Mouse (Mus musculus) heart, embryonic 16.5 days (tissue): Measurements from ENCODE around the gene Gm13694. TPM values are rescaled to one million over a fixed set of nuclear protein-coding genes. Genes with fewer than 3 reads are reported as not detected.

Experiments used
- ATAC-seq: fragments of 200-750 bp; cut with Nextera tagmentation; replicated peaks from 2 replicates; pipeline ENCODE4 v1.8.0; 2017; ENCODE audit warnings: moderate number of reproducible peaks; ENCODE audit not compliant: insufficient read depth, low FRiP score; ENCODE audit errors: extremely low read depth
- H3K27ac ChIP-seq: fragments of 300-500 bp; sonication (generic); 2 replicates; pipeline ENCODE4 v1.5.1; 2014; ENCODE audit warnings: mild to moderate bottlenecking, low read length, control low read depth, moderate library complexity
- H3K27me3 ChIP-seq: fragments of 300-500 bp; sonication (generic); 2 replicates; pipeline ENCODE4 v1.6.1; 2014; ENCODE audit warnings: low read length, mixed read lengths; ENCODE audit not compliant: control insufficient read depth, insufficient read depth
- H3K36me3 ChIP-seq: fragments of 300-500 bp; sonication (generic); 2 replicates; pipeline ENCODE4 v1.6.1; 2014; ENCODE audit not compliant: control insufficient read depth, insufficient read depth
- H3K4me1 ChIP-seq: fragments of 300-500 bp; sonication (generic); 2 replicates; pipeline ENCODE4 v1.6.1; 2014; ENCODE audit warnings: low read length, mixed read lengths; ENCODE audit not compliant: control insufficient read depth, insufficient read depth
- H3K4me2 ChIP-seq: fragments of 300-500 bp; sonication (generic); 2 replicates; pipeline ENCODE4 v1.6.1; 2014; ENCODE audit warnings: low read depth, mild to moderate bottlenecking, control low read depth, low read length
- H3K4me3 ChIP-seq: fragments of 300-500 bp; sonication (generic); 2 replicates; pipeline ENCODE4 v1.5.1; 2014; ENCODE audit warnings: mild to moderate bottlenecking, control low read depth, low read length
- H3K9ac ChIP-seq: fragments of 300-500 bp; sonication (generic); 2 replicates; pipeline ENCODE4 v1.6.1; 2014; ENCODE audit warnings: low read length, control low read depth
- H3K9me3 ChIP-seq: fragments of 300-500 bp; sonication (generic); replicated peaks from 2 replicates; pipeline ENCODE4 v1.6.1; 2016; ENCODE audit warnings: low read length; ENCODE audit not compliant: control insufficient read depth
- WGBS: fragments of 180-500 bp; shearing (Covaris S2); extraction: QIAGEN DNeasy Blood & Tissue Kit; methylation state at CpG from one replicate; pipeline ENCODE4 v1.1.7; 2014; 5-methylcytosine and 5-hydroxymethylcytosine counted together
- polyA plus RNA-seq: library from polyadenylated mRNA; unstranded; fragments of >200 nt; fragmentation: Nextera tagmentation; extraction: Ambion mirVana; gene quantifications from 2 replicates; pipeline ENCODE4 v1.2.1, GENCODE M21; 2015

Gm13694 gene
- polyA plus RNA-seq, 1 experiment from 2014 or later = not detected

DNA sequence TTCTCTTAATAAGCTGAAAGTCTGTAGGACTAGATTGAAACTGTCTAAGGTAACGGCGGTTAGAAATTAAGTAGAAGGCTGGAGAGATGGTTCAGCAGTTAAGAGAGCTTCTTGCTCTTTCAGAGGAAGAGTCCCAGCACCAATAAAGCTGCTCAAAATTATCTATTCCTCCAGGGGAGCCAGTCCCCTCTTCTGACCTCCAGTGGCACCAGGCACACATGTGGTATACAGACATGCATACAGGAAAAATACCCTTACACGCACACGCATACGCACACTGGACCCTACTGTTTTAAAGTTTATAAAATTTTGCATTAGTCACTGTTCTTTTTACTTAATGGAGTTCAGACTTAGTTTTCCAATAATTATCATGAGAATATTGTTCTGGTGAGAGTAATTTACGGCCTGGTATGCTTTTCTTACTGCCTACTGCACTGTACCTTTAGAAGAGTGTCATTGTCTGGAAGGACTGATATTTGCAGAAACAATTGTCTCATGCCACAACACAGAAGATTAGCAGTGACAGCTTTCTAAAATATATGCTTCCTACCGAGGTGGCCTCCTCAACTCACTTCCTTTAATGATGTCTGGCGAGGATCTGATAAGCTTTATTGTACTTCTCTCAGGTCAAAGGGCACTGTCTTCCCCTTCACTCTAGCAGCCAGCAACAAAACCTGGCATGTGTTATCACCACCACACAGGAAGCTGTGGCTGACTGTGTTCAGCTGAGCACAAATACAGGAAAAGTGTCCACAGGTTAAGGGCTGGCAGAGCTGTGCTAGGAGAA, 41.0 kb downstream of the Gm13694 start:
- Histone ChIP-seq H3K4me2 (no peak overlapping the region), H3K9ac (no peak overlapping the region), H3K36me3 (no peaks in the 10 kb centered on the region), H3K4me1 (peaks cover 10% of the 10 kb centered on the region), H3K27me3 (no peaks in the 10 kb centered on the region), H3K9me3 (no peaks in the 10 kb centered on the region), H3K4me3 (no peak overlapping the region), H3K27ac (peak overlapping the region; percentile 53; the same call in 1 of the 2 replicates)
- WGBS = 66% methylated on average over 8 of the region's 8 CpGs
- ATAC-seq = peak; percentile 60

DNA sequence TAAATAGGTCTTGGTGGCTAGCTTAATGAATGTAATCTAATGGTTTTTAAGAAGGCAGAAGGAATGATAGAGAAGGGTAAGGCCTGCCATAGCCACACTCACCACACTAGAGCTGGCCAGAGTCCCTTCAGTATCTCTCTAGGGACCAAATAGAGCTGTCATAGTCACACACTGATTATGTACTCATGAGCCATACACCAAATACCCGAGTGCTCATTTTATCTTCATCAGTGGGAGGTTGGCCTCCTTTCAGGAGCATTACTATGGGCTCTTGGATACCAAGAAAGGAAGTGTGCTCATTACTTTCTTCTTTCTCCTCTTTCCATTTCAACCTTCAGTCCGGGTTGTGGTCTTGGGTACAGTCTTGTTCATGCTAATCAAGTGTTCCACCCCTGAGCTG, 43.2 kb downstream of the Gm13694 start:
- no peak overlapping the region for H3K4me2 ChIP-seq
- no peaks in the 10 kb centered on the region for H3K36me3 ChIP-seq
- ATAC-seq = no peak
- no peak overlapping the region for H3K4me3 ChIP-seq
- no peaks in the 10 kb centered on the region for H3K27me3 ChIP-seq
- 63% methylated on average over 2 of the region's 2 CpGs for WGBS
- no peaks in the 10 kb centered on the region for H3K9me3 ChIP-seq
- no peak overlapping the region for H3K27ac ChIP-seq
- no peak overlapping the region for H3K9ac ChIP-seq
- peaks cover 10% of the 10 kb centered on the region for H3K4me1 ChIP-seq

DNA sequence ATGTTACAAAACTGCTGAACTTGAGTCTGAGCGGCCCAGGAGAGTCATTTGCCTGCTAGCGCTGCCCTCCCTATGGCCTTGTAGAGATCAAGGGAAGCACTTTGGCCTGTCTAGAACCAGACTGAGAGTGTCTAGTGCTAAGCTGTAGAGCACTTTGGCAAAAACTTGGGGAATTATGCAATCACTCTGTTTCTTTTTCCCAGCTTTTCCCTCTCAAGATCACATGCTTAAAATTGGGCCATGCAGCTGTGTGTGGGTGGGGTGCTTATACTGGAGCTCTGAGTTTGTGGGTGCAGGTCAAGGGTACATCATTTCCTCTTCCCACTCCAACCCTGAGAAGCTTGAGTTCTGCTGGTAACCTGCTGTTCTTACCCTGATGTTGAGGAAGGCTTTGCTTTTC, 44.2 kb downstream of the Gm13694 start:
- Histone ChIP-seq H3K9me3 (no peaks in the 10 kb centered on the region), H3K4me2 (no peak overlapping the region), H3K27ac (no peak overlapping the region; the same call in 1 of the 2 replicates), H3K27me3 (no peaks in the 10 kb centered on the region), H3K4me1 (peaks cover 8% of the 10 kb centered on the region), H3K9ac (no peak overlapping the region), H3K4me3 (no peak overlapping the region), H3K36me3 (no peaks in the 10 kb centered on the region)
- WGBS = 71% methylated on average over 2 of the region's 2 CpGs
- ATAC-seq = no peak

DNA sequence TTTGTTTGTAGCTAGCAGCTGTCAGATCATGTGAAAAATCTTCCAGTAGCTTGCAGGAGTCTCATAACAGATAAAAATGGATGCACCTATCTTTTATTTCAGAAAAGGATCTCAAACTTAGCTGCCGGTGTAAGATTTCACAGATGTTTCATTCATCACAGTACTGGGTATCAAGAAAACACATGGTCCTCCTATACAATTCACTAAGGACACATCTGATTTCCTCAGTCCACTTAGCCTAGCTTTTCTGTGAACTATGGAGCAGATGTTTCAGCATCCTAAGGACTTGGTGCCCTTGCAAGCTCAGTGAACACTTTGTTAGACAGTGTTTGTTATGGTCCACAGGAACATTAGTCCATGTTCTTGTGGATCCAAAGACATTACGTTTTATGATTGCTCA, 44.6 kb downstream of the Gm13694 start:
- Histone ChIP-seq H3K4me1 (peaks cover 4% of the 10 kb centered on the region), H3K27me3 (no peaks in the 10 kb centered on the region), H3K36me3 (no peaks in the 10 kb centered on the region), H3K27ac (no peak overlapping the region), H3K9ac (no peak overlapping the region), H3K4me3 (no peak overlapping the region), H3K4me2 (no peak overlapping the region), H3K9me3 (no peaks in the 10 kb centered on the region)
- 75% methylated on average over 2 of the region's 2 CpGs for WGBS
- no peak for ATAC-seq

DNA sequence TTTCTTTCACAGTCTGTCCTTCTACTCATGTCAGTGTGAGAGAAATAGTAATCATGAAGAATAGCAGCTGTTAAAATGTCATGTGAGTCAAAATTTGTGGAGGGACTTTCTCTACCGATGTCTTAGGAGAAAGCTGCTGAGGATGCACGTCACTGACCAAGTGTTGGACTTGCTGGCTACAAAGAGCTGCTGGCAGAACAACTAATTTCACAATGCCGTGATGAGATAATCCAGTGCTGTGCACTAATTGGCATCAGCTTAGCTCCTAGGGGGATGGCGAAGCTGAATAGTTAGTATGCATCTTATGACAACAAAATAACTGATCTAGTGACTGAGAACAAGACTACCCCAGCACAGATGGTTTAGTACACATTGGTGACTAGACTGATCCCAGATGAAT, 46.5 kb downstream of the Gm13694 start:
- Histone ChIP-seq H3K4me3 (no peak overlapping the region), H3K27me3 (no peaks in the 10 kb centered on the region), H3K9me3 (no peaks in the 10 kb centered on the region), H3K4me2 (no peak overlapping the region), H3K9ac (no peak overlapping the region), H3K4me1 (no peaks in the 10 kb centered on the region), H3K36me3 (no peaks in the 10 kb centered on the region), H3K27ac (no peak overlapping the region)
- no peak for ATAC-seq
- 61% methylated on average over 4 of the region's 4 CpGs for WGBS

Other genes with a start within 250 kb of the Gm13694 start
- gene Fam171b, start 166.3 kb upstream of the Gm13694 start, polyA plus RNA-seq = 1.7 and 1.8 TPM in 2 replicates
- 0.08 TPM in 1 of 2 replicates, not detected in the other for gene Zswim2, start 37.7 kb upstream of the Gm13694 start, polyA plus RNA-seq
- gene Gm13698, start 23.2 kb upstream of the Gm13694 start, polyA plus RNA-seq = not detected in 2 replicates
- not detected in 2 replicates for gene Gm13693, start 17.4 kb upstream of the Gm13694 start, polyA plus RNA-seq
- gene Gm13695, start 11.6 kb upstream of the Gm13694 start, polyA plus RNA-seq = not detected in 2 replicates
- gene Gm13696, start 5.8 kb upstream of the Gm13694 start, polyA plus RNA-seq = not detected in 2 replicates
- gene Gm13697, start 5.8 kb downstream of the Gm13694 start, polyA plus RNA-seq = not detected in 2 replicates
- gene Gm13691, start 11.6 kb downstream of the Gm13694 start, polyA plus RNA-seq = not detected in 2 replicates